ENCODE assay signal across 13 mouse cellular contexts in the genomic region with DNA sequence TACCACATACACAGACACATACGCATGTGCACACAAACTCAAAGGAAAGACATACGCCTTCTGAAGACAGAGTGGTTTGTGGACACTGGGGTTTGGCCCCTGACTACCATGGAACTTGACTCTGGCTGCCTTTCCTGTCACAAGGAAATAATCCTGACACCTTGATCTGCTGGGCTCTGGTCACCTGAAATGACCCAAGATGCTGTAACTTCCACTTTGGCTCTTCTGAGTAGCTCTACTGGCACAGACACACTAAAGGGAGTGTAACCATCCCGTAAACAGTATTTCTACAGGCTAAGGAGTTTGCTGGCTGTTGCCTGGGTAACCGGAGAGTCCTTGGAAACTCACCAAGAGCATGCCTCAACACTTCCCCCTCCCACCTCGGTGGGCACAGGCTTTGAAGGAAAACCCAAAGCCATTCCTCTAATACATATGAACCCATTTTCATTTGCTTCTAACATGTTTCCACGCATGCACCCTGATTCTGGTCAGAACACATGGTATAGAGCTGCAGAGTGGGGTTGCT.
DNase-seq lines count a peak whose midpoint lies in the region; ATAC-seq and TF ChIP-seq lines count a peak whose summit lies in the region.
"Had no signal": no experiment of that assay in that cellular context is flagged by ENCODE, and none has a peak within 500 bp of the region (broad histone marks: within the 10 kb centered on the region; RNA-seq: fewer than 3 reads in every experiment).

No protein-coding gene starts in this region.

- no peak overlapping the region for H3K4me3 ChIP-seq in hindbrain, embryonic 15.5 days
- no peak overlapping the region for H3K4me3 ChIP-seq in hindbrain, embryonic 10.5 days
- H3K4me3 ChIP-seq in hindbrain, postnatal 0 days (ENCODE audit: low read length) = no peak overlapping the region
- H3K4me3 ChIP-seq: heart, embryonic 15.5 days; stomach, embryonic 15.5 days had no signal

- no peak for TF ChIP-seq CTCF in hindbrain, postnatal 0 days (IDR thresholded peaks at IDR 0.05; ENCODE audit: low read depth)

- H3K36me3 ChIP-seq in hindbrain, embryonic 15.5 days = no peaks in the 10 kb centered on the region
- H3K36me3 ChIP-seq in hindbrain, embryonic 10.5 days = no peaks in the 10 kb centered on the region
- no peaks in the 10 kb centered on the region for H3K36me3 ChIP-seq in hindbrain, postnatal 0 days (ENCODE audit: insufficient read depth, low read length)
- H3K36me3 ChIP-seq: G1E; heart, embryonic 15.5 days; stomach, embryonic 15.5 days had no signal

- no peak overlapping the region for H3K9ac ChIP-seq in hindbrain, embryonic 15.5 days
- H3K9ac ChIP-seq in hindbrain, postnatal 0 days (replicated peaks; ENCODE audit: low read length) = no peak overlapping the region
- H3K9ac ChIP-seq: heart, embryonic 15.5 days; stomach, embryonic 15.5 days had no signal

- H3K27me3 ChIP-seq in hindbrain, embryonic 15.5 days = no peaks in the 10 kb centered on the region
- no peaks in the 10 kb centered on the region for H3K27me3 ChIP-seq in hindbrain, embryonic 10.5 days (ENCODE audit: insufficient read depth, poor library complexity, severe bottlenecking)
- no peaks in the 10 kb centered on the region for H3K27me3 ChIP-seq in hindbrain, postnatal 0 days (ENCODE audit: insufficient read depth, low read length)
- H3K27me3 ChIP-seq: heart, embryonic 15.5 days; stomach, embryonic 15.5 days had no signal

- no peak overlapping the region for H3K27ac ChIP-seq in hindbrain, embryonic 15.5 days (replicated peaks)
- H3K27ac ChIP-seq in hindbrain, embryonic 10.5 days = no peak overlapping the region
- H3K27ac ChIP-seq in hindbrain, postnatal 0 days = no peak overlapping the region
- H3K27ac ChIP-seq: heart, embryonic 15.5 days; macrophage; stomach, embryonic 15.5 days had no signal

- no peak for DNase-seq in hindbrain, embryonic 10.5 days (ENCODE audit: low spot score)
- DNase-seq in ovary, adult 18-20 months (ENCODE audit: low spot score) = peak; percentile 45
- DNase-seq in ovary, postnatal 10 days (ENCODE audit: low spot score) = no peak
- peak; percentile 67 for DNase-seq in hindbrain, postnatal 0 days (ENCODE audit: low spot score)
- peak; percentile 17 for DNase-seq in ovary, postnatal 14 days (ENCODE audit: low spot score)
- no peak for DNase-seq in frontal cortex, postnatal 25 days (ENCODE audit: low spot score in 2 of 2)
- DNase-seq in T-cell, adult 2 months (ENCODE audit: low spot score) = no peak
- DNase-seq: kidney, adult 18-20 months had no signal

- H3K4me2 ChIP-seq in hindbrain, embryonic 15.5 days = no peak overlapping the region
- no peak overlapping the region for H3K4me2 ChIP-seq in hindbrain, postnatal 0 days (ENCODE audit: low read depth, low read length)
- H3K4me2 ChIP-seq: heart, embryonic 15.5 days; stomach, embryonic 15.5 days had no signal

- WGBS in hindbrain, embryonic 15.5 days = 62% methylated on average over 6 of the region's 6 CpGs
- WGBS in hindbrain, embryonic 10.5 days = 75% methylated on average over 6 of the region's 6 CpGs
- WGBS in hindbrain, postnatal 0 days = 60% methylated on average over 6 of the region's 6 CpGs

- no peaks in the 10 kb centered on the region for H3K9me3 ChIP-seq in hindbrain, embryonic 15.5 days
- no peaks in the 10 kb centered on the region for H3K9me3 ChIP-seq in hindbrain, embryonic 10.5 days
- H3K9me3 ChIP-seq in hindbrain, postnatal 0 days (ENCODE audit: low read length) = no peaks in the 10 kb centered on the region
- H3K9me3 ChIP-seq: G1E; heart, embryonic 15.5 days; stomach, embryonic 15.5 days had no signal

- peak; percentile 70; the same call in 1 of the 2 replicates for ATAC-seq in hindbrain, embryonic 15.5 days (ENCODE audit: low FRiP score, low read depth)
- ATAC-seq in hindbrain, postnatal 0 days = peak; percentile 70; the same call in 1 of the 2 replicates

- peaks cover 8% of the 10 kb centered on the region; the same call in 1 of the 2 replicates for H3K4me1 ChIP-seq in hindbrain, embryonic 15.5 days (replicated peaks)
- H3K4me1 ChIP-seq in hindbrain, embryonic 10.5 days (replicated peaks) = no peaks in the 10 kb centered on the region
- H3K4me1 ChIP-seq in hindbrain, postnatal 0 days (ENCODE audit: insufficient read depth, low read length) = 0 out of 2 replicates have a peak, but pooled peaks cover 9% of the 10 kb centered on the region
- H3K4me1 ChIP-seq: heart, embryonic 15.5 days; stomach, embryonic 15.5 days had no signal

Comparison
In these comparisons a context has a peak if more than half of its experiments do, and no peak if none do; other contexts are left out.
1. DNase-seq: peak in ovary, adult 18-20 months (single experiment), hindbrain, postnatal 0 days (single experiment) and ovary, postnatal 14 days (single experiment); none in hindbrain, embryonic 10.5 days (single experiment), ovary, postnatal 10 days (single experiment), frontal cortex, postnatal 25 days (0 of 2) and T-cell, adult 2 months (single experiment).